Mouse (Mus musculus): ENCODE data around the gene Arid1a. TPM values are rescaled to one million over a fixed set of nuclear protein-coding genes. Genes with fewer than 3 reads are reported as not detected.
A peak's percentile ranks its signal among the peaks of the same experiment; 100 is the strongest.

The Arid1a gene
- polyA plus RNA-seq, 1 experiment from 2014 or later: 37.5 TPM

- Histone ChIP-seq H3K27me3 (no peaks in the 10 kb centered on the region), H3K9me3 (no peaks in the 10 kb centered on the region), H3K4me2 (replicated peaks) (peak overlapping the region; percentile 39), H3K36me3 (no peaks in the 10 kb centered on the region; the same call in 1 of the 2 replicates), H3K27ac (peak overlapping the region; percentile 67; the same call in 1 of the 2 replicates), H3K9ac (no peak overlapping the region), H3K4me1 (peaks cover 59% of the 10 kb centered on the region), H3K4me3 (no peak overlapping the region)
- no peak for ATAC-seq (ENCODE audit: insufficient number of reproducible peaks, insufficient read depth, low FRiP score, low TSS enrichment)
- WGBS: 74% methylated on average over 6 of the region's 6 CpGs
These were observed 27.6 kb downstream of the Arid1a start for GRCm38 (mm10) chr4:133729007-133729406.

GRCm38 (mm10) chr4:133728256-133728655 lies 28.3 kb downstream of the Arid1a start:
- Histone ChIP-seq H3K4me1 (peaks cover 52% of the 10 kb centered on the region), H3K9ac (no peak overlapping the region), H3K27ac (no peak overlapping the region), H3K4me2 (replicated peaks) (0 out of 2 replicates have a peak overlapping the region, but pooled peaks have one; percentile 3), H3K9me3 (no peaks in the 10 kb centered on the region), H3K27me3 (no peaks in the 10 kb centered on the region), H3K36me3 (no peaks in the 10 kb centered on the region; the same call in 1 of the 2 replicates), H3K4me3 (no peak overlapping the region)
- no peak for ATAC-seq (ENCODE audit: insufficient number of reproducible peaks, insufficient read depth, low FRiP score, low TSS enrichment)
- 35% methylated on average over 9 of the region's 9 CpGs for WGBS

- no peak overlapping the region for H3K9ac ChIP-seq
- WGBS: 85% methylated on average over 2 of the region's 2 CpGs
These were observed 30.9 kb downstream of the Arid1a start for GRCm38 (mm10) chr4:133725706-133726105.

GRCm38 (mm10) chr4:133719791-133720190 lies 36.8 kb downstream of the Arid1a start:
- peaks cover 75% of the 10 kb centered on the region for H3K36me3 ChIP-seq

More at GRCm38 (mm10) chr4:133725706-133726105, 30.9 kb downstream of the Arid1a start:
- no peak for ATAC-seq (ENCODE audit: insufficient number of reproducible peaks, insufficient read depth, low FRiP score, low TSS enrichment)
- no peak overlapping the region for H3K27ac ChIP-seq
- H3K4me3 ChIP-seq: no peak overlapping the region
- H3K4me2 ChIP-seq (replicated peaks): no peak overlapping the region
- peaks cover 21% of the 10 kb centered on the region for H3K36me3 ChIP-seq
- no peaks in the 10 kb centered on the region for H3K9me3 ChIP-seq
- H3K4me1 ChIP-seq: peaks cover 35% of the 10 kb centered on the region
- H3K27me3 ChIP-seq: no peaks in the 10 kb centered on the region

GRCm38 (mm10) chr4:133712755-133713154 lies 43.8 kb downstream of the Arid1a start:
- no peaks in the 10 kb centered on the region for H3K9me3 ChIP-seq
- no peak overlapping the region for H3K4me2 ChIP-seq (replicated peaks)
- peaks cover 11% of the 10 kb centered on the region for H3K4me1 ChIP-seq
- H3K27me3 ChIP-seq: no peaks in the 10 kb centered on the region
- H3K27ac ChIP-seq: no peak overlapping the region
- H3K4me3 ChIP-seq: no peak overlapping the region
- H3K9ac ChIP-seq: no peak overlapping the region
- peaks cover 64% of the 10 kb centered on the region for H3K36me3 ChIP-seq
- ATAC-seq (ENCODE audit: insufficient number of reproducible peaks, insufficient read depth, low FRiP score, low TSS enrichment): no peak
- 87% methylated on average over 5 of the region's 5 CpGs for WGBS

More at GRCm38 (mm10) chr4:133719791-133720190, 36.8 kb downstream of the Arid1a start:
- H3K9me3 ChIP-seq: no peaks in the 10 kb centered on the region
- H3K9ac ChIP-seq: no peak overlapping the region
- H3K4me1 ChIP-seq: no peaks in the 10 kb centered on the region; the same call in 1 of the 2 replicates
- no peak overlapping the region for H3K4me2 ChIP-seq (replicated peaks)
- H3K27ac ChIP-seq: no peak overlapping the region
- no peak for ATAC-seq (ENCODE audit: insufficient number of reproducible peaks, insufficient read depth, low FRiP score, low TSS enrichment)
- WGBS: 90% methylated on average over 3 of the region's 3 CpGs
- H3K27me3 ChIP-seq: no peaks in the 10 kb centered on the region
- no peak overlapping the region for H3K4me3 ChIP-seq

GRCm38 (mm10) chr4:133711307-133712076 lies 45.1 kb downstream of the Arid1a start:
- H3K27ac ChIP-seq: no peak overlapping the region
- peaks cover 24% of the 10 kb centered on the region for H3K4me1 ChIP-seq
- peaks cover 62% of the 10 kb centered on the region for H3K36me3 ChIP-seq
- no peaks in the 10 kb centered on the region for H3K9me3 ChIP-seq
- 85% methylated on average over 6 of the region's 6 CpGs for WGBS
- no peak overlapping the region for H3K4me2 ChIP-seq (replicated peaks)
- no peak overlapping the region for H3K4me3 ChIP-seq
- no peak for ATAC-seq (ENCODE audit: insufficient number of reproducible peaks, insufficient read depth, low FRiP score, low TSS enrichment)
- H3K9ac ChIP-seq: no peak overlapping the region
- H3K27me3 ChIP-seq: no peaks in the 10 kb centered on the region

GRCm38 (mm10) chr4:133709395-133709794 lies 47.2 kb downstream of the Arid1a start:
- peaks cover 24% of the 10 kb centered on the region for H3K4me1 ChIP-seq
- H3K27me3 ChIP-seq: no peaks in the 10 kb centered on the region
- no peak overlapping the region for H3K4me3 ChIP-seq
- no peaks in the 10 kb centered on the region for H3K9me3 ChIP-seq
- no peak overlapping the region for H3K4me2 ChIP-seq (replicated peaks)
- no peak overlapping the region for H3K27ac ChIP-seq
- no peak overlapping the region for H3K9ac ChIP-seq
- H3K36me3 ChIP-seq: peaks cover 57% of the 10 kb centered on the region
- WGBS: 59% methylated on average over 2 of the region's 2 CpGs
- ATAC-seq (ENCODE audit: insufficient number of reproducible peaks, insufficient read depth, low FRiP score, low TSS enrichment): no peak

GRCm38 (mm10) chr4:133707464-133707863 lies 49.1 kb downstream of the Arid1a start:
- Histone ChIP-seq H3K4me1 (peaks cover 24% of the 10 kb centered on the region), H3K36me3 (peaks cover 53% of the 10 kb centered on the region), H3K9ac (no peak overlapping the region), H3K9me3 (no peaks in the 10 kb centered on the region), H3K4me3 (no peak overlapping the region), H3K4me2 (replicated peaks) (no peak overlapping the region), H3K27me3 (no peaks in the 10 kb centered on the region), H3K27ac (peak overlapping the region; percentile 50)
- 64% methylated on average over 1 of the region's 1 CpGs for WGBS
- no peak for ATAC-seq (ENCODE audit: insufficient number of reproducible peaks, insufficient read depth, low FRiP score, low TSS enrichment)

GRCm38 (mm10) chr4:133706956-133707355 lies 49.6 kb downstream of the Arid1a start:
- no peaks in the 10 kb centered on the region for H3K27me3 ChIP-seq
- 38% methylated on average over 8 of the region's 8 CpGs for WGBS
- no peak overlapping the region for H3K9ac ChIP-seq
- peaks cover 24% of the 10 kb centered on the region for H3K4me1 ChIP-seq
- H3K4me2 ChIP-seq (replicated peaks): no peak overlapping the region
- H3K36me3 ChIP-seq: peaks cover 55% of the 10 kb centered on the region
- no peaks in the 10 kb centered on the region for H3K9me3 ChIP-seq
- no peak for ATAC-seq (ENCODE audit: insufficient number of reproducible peaks, insufficient read depth, low FRiP score, low TSS enrichment)
- H3K4me3 ChIP-seq: no peak overlapping the region
- H3K27ac ChIP-seq: peak overlapping the region; percentile 50

- Histone ChIP-seq H3K36me3 (peaks cover 60% of the 10 kb centered on the region), H3K27ac (no peak overlapping the region), H3K9ac (no peak overlapping the region), H3K27me3 (no peaks in the 10 kb centered on the region), H3K4me3 (no peak overlapping the region), H3K4me2 (replicated peaks) (no peak overlapping the region), H3K9me3 (no peaks in the 10 kb centered on the region), H3K4me1 (peaks cover 24% of the 10 kb centered on the region)
- ATAC-seq (ENCODE audit: insufficient number of reproducible peaks, insufficient read depth, low FRiP score, low TSS enrichment): no peak
- 97% methylated on average over 4 of the region's 4 CpGs for WGBS
These were observed 51.5 kb downstream of the Arid1a start for GRCm38 (mm10) chr4:133705062-133705461.

GRCm38 (mm10) chr4:133700905-133701368 lies 55.6 kb downstream of the Arid1a start:
- ATAC-seq (ENCODE audit: insufficient number of reproducible peaks, insufficient read depth, low FRiP score, low TSS enrichment): no peak
- H3K27ac ChIP-seq: no peak overlapping the region
- H3K9ac ChIP-seq: no peak overlapping the region
- no peaks in the 10 kb centered on the region for H3K27me3 ChIP-seq
- H3K4me3 ChIP-seq: no peak overlapping the region
- H3K4me1 ChIP-seq: no peaks in the 10 kb centered on the region
- no peak overlapping the region for H3K4me2 ChIP-seq (replicated peaks)
- H3K36me3 ChIP-seq: peaks cover 55% of the 10 kb centered on the region
- WGBS: 87% methylated on average over 11 of the region's 11 CpGs
- H3K9me3 ChIP-seq: no peaks in the 10 kb centered on the region

- 76% methylated on average over 3 of the region's 3 CpGs for WGBS
- H3K9me3 ChIP-seq: no peaks in the 10 kb centered on the region
- no peak overlapping the region for H3K4me3 ChIP-seq
- H3K27me3 ChIP-seq: no peaks in the 10 kb centered on the region
- H3K27ac ChIP-seq: no peak overlapping the region
- H3K4me2 ChIP-seq (replicated peaks): no peak overlapping the region
- no peak for ATAC-seq (ENCODE audit: insufficient number of reproducible peaks, insufficient read depth, low FRiP score, low TSS enrichment)
- H3K9ac ChIP-seq: no peak overlapping the region
- peaks cover 74% of the 10 kb centered on the region for H3K36me3 ChIP-seq
- H3K4me1 ChIP-seq: peaks cover 9% of the 10 kb centered on the region; the same call in 1 of the 2 replicates
These were observed 61.2 kb downstream of the Arid1a start for GRCm38 (mm10) chr4:133695363-133695762.
